Mouse (Mus musculus): ENCODE data around the gene Srebf1. TPM values are rescaled to one million over a fixed set of nuclear protein-coding genes. Genes with fewer than 3 reads are reported as not detected.
A peak's percentile ranks its signal among the peaks of the same experiment; 100 is the strongest.

Srebf1 gene
- polyA plus RNA-seq, 1 experiment: 192 TPM

- TF ChIP-seq E2F4 (IDR thresholded peaks at IDR 0.05; ENCODE audit: insufficient read depth): no peak
- no peak for TF ChIP-seq SRF (IDR thresholded peaks at IDR 0.05; ENCODE audit: control insufficient read depth, insufficient read length, low read depth)
- TF ChIP-seq POLR2A (IDR thresholded peaks at IDR 0.05; ENCODE audit: insufficient read length, low read depth): no peak
- no peak for TF ChIP-seq POLR2AphosphoS2 (IDR thresholded peaks at IDR 0.05; ENCODE audit: insufficient read length, low read depth)
- TF ChIP-seq USF1 (IDR thresholded peaks at IDR 0.05; ENCODE audit: low read depth): no peak
- no peak for TF ChIP-seq CEBPB (IDR thresholded peaks at IDR 0.05; ENCODE audit: insufficient read depth, poor library complexity, severe bottlenecking)
- TF ChIP-seq REST (IDR thresholded peaks at IDR 0.05; ENCODE audit: insufficient read depth, insufficient read length): no peak
- Histone ChIP-seq H3K36me3 (ENCODE audit: control insufficient read depth, insufficient read depth) (peaks cover 13% of the 10 kb centered on the region), H3K4me2 (ENCODE audit: low read depth) (no peak overlapping the region), H3K27me3 (ENCODE audit: control insufficient read depth, insufficient read depth, insufficient read length) (no peaks in the 10 kb centered on the region), H3K4me3 (no peak overlapping the region), H3ac (ENCODE audit: control insufficient read depth, insufficient read length) (no peak overlapping the region), H3K79me2 (ENCODE audit: control insufficient read depth, insufficient read depth) (peaks cover 39% of the 10 kb centered on the region)
These were observed 66.7 kb downstream of the Srebf1 start for GRCm38 (mm10) chr11:60155690-60156089.

GRCm38 (mm10) chr11:60153936-60154335, 68.4 kb downstream of the Srebf1 start:
- H3K4me2 ChIP-seq (ENCODE audit: low read depth): peak overlapping the region; percentile 52
- peaks cover 30% of the 10 kb centered on the region for H3K79me2 ChIP-seq (ENCODE audit: control insufficient read depth, insufficient read depth)
- no peak for TF ChIP-seq USF1 (IDR thresholded peaks at IDR 0.05; ENCODE audit: low read depth)
- peak; percentile 27 for TF ChIP-seq POLR2A (IDR thresholded peaks at IDR 0.05; ENCODE audit: insufficient read length, low read depth)
- TF ChIP-seq MAX (IDR thresholded peaks at IDR 0.05; ENCODE audit: low read depth): no peak
- no peak for TF ChIP-seq CEBPB (IDR thresholded peaks at IDR 0.05; ENCODE audit: insufficient read depth, poor library complexity, severe bottlenecking)
- TF ChIP-seq TCF3 (IDR thresholded peaks at IDR 0.05; ENCODE audit: insufficient read length, low read depth): peak; percentile 85
- peak; percentile 78 for TF ChIP-seq SRF (IDR thresholded peaks at IDR 0.05; ENCODE audit: control insufficient read depth, insufficient read length, low read depth)
- TF ChIP-seq REST (IDR thresholded peaks at IDR 0.05; ENCODE audit: insufficient read depth, insufficient read length): no peak
- peak; percentile 80 for TF ChIP-seq TCF12 (IDR thresholded peaks at IDR 0.05; ENCODE audit: insufficient read depth, poor library complexity, severe bottlenecking)
- TF ChIP-seq MYOG (IDR thresholded peaks at IDR 0.05; ENCODE audit: control insufficient read depth in 1 of 3, insufficient read depth in 1 of 3, insufficient read length in 2 of 3, low read depth in 2 of 3): peak; percentile 81 to 97 (median 94)
- peak; percentile 87 to 97 (median 95) for TF ChIP-seq MYOD1 (IDR thresholded peaks at IDR 0.05; ENCODE audit: control insufficient read depth in 1 of 3, insufficient read length in 2 of 3, low read depth in 2 of 3)
- no peak overlapping the region for H3ac ChIP-seq (ENCODE audit: control insufficient read depth, insufficient read length)
- peaks cover 9% of the 10 kb centered on the region for H3K36me3 ChIP-seq (ENCODE audit: control insufficient read depth, insufficient read depth)
- no peaks in the 10 kb centered on the region for H3K27me3 ChIP-seq (ENCODE audit: control insufficient read depth, insufficient read depth, insufficient read length)
- H3K4me3 ChIP-seq: no peak overlapping the region

GRCm38 (mm10) chr11:60152339-60152738, 70.0 kb downstream of the Srebf1 start:
- no peak for TF ChIP-seq TCF3 (IDR thresholded peaks at IDR 0.05; ENCODE audit: insufficient read length, low read depth)
- no peak for TF ChIP-seq TCF12 (IDR thresholded peaks at IDR 0.05; ENCODE audit: insufficient read depth, poor library complexity, severe bottlenecking)
- TF ChIP-seq USF1 (IDR thresholded peaks at IDR 0.05; ENCODE audit: low read depth): no peak
- no peak for TF ChIP-seq MAX (IDR thresholded peaks at IDR 0.05; ENCODE audit: low read depth)
- no peak for TF ChIP-seq MYOD1 (IDR thresholded peaks at IDR 0.05; ENCODE audit: control insufficient read depth in 1 of 3, insufficient read length in 2 of 3, low read depth in 2 of 3)
- TF ChIP-seq POLR2A (IDR thresholded peaks at IDR 0.05; ENCODE audit: insufficient read length, low read depth): no peak
- TF ChIP-seq MYOG (IDR thresholded peaks at IDR 0.05; ENCODE audit: control insufficient read depth in 1 of 3, insufficient read depth in 1 of 3, insufficient read length in 2 of 3, low read depth in 2 of 3): no peak
- no peak for TF ChIP-seq POLR2AphosphoS2 (IDR thresholded peaks at IDR 0.05; ENCODE audit: insufficient read length, low read depth)
- no peak for TF ChIP-seq E2F4 (IDR thresholded peaks at IDR 0.05; ENCODE audit: insufficient read depth)
- no peak for TF ChIP-seq REST (IDR thresholded peaks at IDR 0.05; ENCODE audit: insufficient read depth, insufficient read length)
- no peak for TF ChIP-seq CEBPB (IDR thresholded peaks at IDR 0.05; ENCODE audit: insufficient read depth, poor library complexity, severe bottlenecking)
- no peak for TF ChIP-seq SRF (IDR thresholded peaks at IDR 0.05; ENCODE audit: control insufficient read depth, insufficient read length, low read depth)
- Histone ChIP-seq H3K4me2 (ENCODE audit: low read depth) (no peak overlapping the region), H3K36me3 (ENCODE audit: control insufficient read depth, insufficient read depth) (peaks cover 9% of the 10 kb centered on the region), H3ac (ENCODE audit: control insufficient read depth, insufficient read length) (no peak overlapping the region), H3K27me3 (ENCODE audit: control insufficient read depth, insufficient read depth, insufficient read length) (no peaks in the 10 kb centered on the region), H3K79me2 (ENCODE audit: control insufficient read depth, insufficient read depth) (peaks cover 20% of the 10 kb centered on the region), H3K4me3 (no peak overlapping the region)

GRCm38 (mm10) chr11:60150677-60151076, 71.7 kb downstream of the Srebf1 start:
- Histone ChIP-seq H3K4me2 (ENCODE audit: low read depth) (no peak overlapping the region), H3K36me3 (ENCODE audit: control insufficient read depth, insufficient read depth) (no peaks in the 10 kb centered on the region), H3ac (ENCODE audit: control insufficient read depth, insufficient read length) (no peak overlapping the region), H3K4me3 (no peak overlapping the region), H3K27me3 (ENCODE audit: control insufficient read depth, insufficient read depth, insufficient read length) (no peaks in the 10 kb centered on the region), H3K79me2 (ENCODE audit: control insufficient read depth, insufficient read depth) (peaks cover 10% of the 10 kb centered on the region)
- TF ChIP-seq MYOD1 (IDR thresholded peaks at IDR 0.05; ENCODE audit: control insufficient read depth in 1 of 3, insufficient read length in 2 of 3, low read depth in 2 of 3) (no peak), SRF (IDR thresholded peaks at IDR 0.05; ENCODE audit: control insufficient read depth, insufficient read length, low read depth) (no peak), TCF3 (IDR thresholded peaks at IDR 0.05; ENCODE audit: insufficient read length, low read depth) (no peak), TCF12 (IDR thresholded peaks at IDR 0.05; ENCODE audit: insufficient read depth, poor library complexity, severe bottlenecking) (no peak)

Other genes starting within 250 kb of the Srebf1 start
- gene Pemt, start 176.1 kb downstream of the Srebf1 start, polyA plus RNA-seq (2012; fragmentation: generic; extraction: Trizol): 15.8 TPM
- gene Rai1, start 117.6 kb downstream of the Srebf1 start, polyA plus RNA-seq (2012; fragmentation: generic; extraction: Trizol): 26.0 TPM
- gene Tom1l2, start 130.3 kb upstream of the Srebf1 start, polyA plus RNA-seq (2012; fragmentation: generic; extraction: Trizol): 27.4 TPM
- gene Drc3, start 130.7 kb upstream of the Srebf1 start, polyA plus RNA-seq (2012; fragmentation: generic; extraction: Trizol): 0.08 TPM
- 8.1 TPM for gene Gid4, start 194.6 kb upstream of the Srebf1 start, polyA plus RNA-seq (2012; fragmentation: generic; extraction: Trizol)
- gene Atpaf2, start 195.9 kb upstream of the Srebf1 start, polyA plus RNA-seq (2012; fragmentation: generic; extraction: Trizol): 32.5 TPM
- 63.1 TPM for gene Drg2, start 232.0 kb upstream of the Srebf1 start, polyA plus RNA-seq (2012; fragmentation: generic; extraction: Trizol)
- not detected for gene Myo15, start 246.8 kb upstream of the Srebf1 start, polyA plus RNA-seq (2012; fragmentation: generic; extraction: Trizol)